Mouse (Mus musculus): Measurements from ENCODE around the gene Gm20662.

GRCm38 (mm10) chr9:108054331-108055040 lies 58.3 kb downstream of the Gm20662 start:
- TF ChIP-seq CTCF (IDR thresholded peaks at IDR 0.05; ENCODE audit: low read depth, low read length) (no peak), GATA1 (IDR thresholded peaks at IDR 0.05; ENCODE audit: borderline replicate concordance, low read length) (no peak), TAL1 (conservative IDR thresholded peaks at IDR 0.05; ENCODE audit: low read depth, low read length) (no peak)

All from G1E (cell line).